Mouse (Mus musculus) heart, embryonic 11.5 days (tissue): ENCODE results near the gene Kmt5a. TPM values are rescaled to one million over a fixed set of nuclear protein-coding genes. Genes with fewer than 3 reads are reported as not detected.

ENCODE experiments used
- ATAC-seq: fragments of 200-750 bp; cut with Nextera tagmentation; replicated peaks from 2 replicates; pipeline ENCODE4 v1.8.0; 2017; ENCODE audit warnings: moderate library complexity; ENCODE audit not compliant: insufficient number of reproducible peaks, low FRiP score, low TSS enrichment
- H3K27ac ChIP-seq: fragments of 300-500 bp; sonication (generic); 2 replicates; pipeline ENCODE4 v1.5.1; 2014; ENCODE audit warnings: mild to moderate bottlenecking, low read depth, low read length
- H3K27me3 ChIP-seq: fragments of 300-500 bp; sonication (generic); 2 replicates; pipeline ENCODE4 v1.6.1; 2014; ENCODE audit warnings: mild to moderate bottlenecking, low read length, mixed read lengths; ENCODE audit not compliant: control insufficient read depth, insufficient read depth
- H3K36me3 ChIP-seq: fragments of 300-500 bp; sonication (generic); 2 replicates; pipeline ENCODE4 v1.6.1; 2014; ENCODE audit warnings: mild to moderate bottlenecking, low read length, moderate library complexity, mixed read lengths; ENCODE audit not compliant: control insufficient read depth, insufficient read depth
- H3K4me1 ChIP-seq: fragments of 300-500 bp; sonication (generic); 2 replicates; pipeline ENCODE4 v1.6.1; 2014; ENCODE audit warnings: low read length; ENCODE audit not compliant: control insufficient read depth, insufficient read depth
- H3K4me2 ChIP-seq: fragments of 300-500 bp; sonication (generic); 2 replicates; pipeline ENCODE4 v1.6.1; 2014; ENCODE audit warnings: mild to moderate bottlenecking, moderate library complexity
- H3K4me3 ChIP-seq: fragments of 300-500 bp; sonication (generic); 2 replicates; pipeline ENCODE4 v1.5.1; 2014; ENCODE audit warnings: low read depth, low read length
- H3K9ac ChIP-seq: fragments of 300-500 bp; sonication (generic); 2 replicates; pipeline ENCODE4 v1.6.1; 2014; ENCODE audit warnings: mild to moderate bottlenecking, low read depth, low read length, moderate library complexity
- H3K9me3 ChIP-seq: fragments of 300-500 bp; sonication (generic); replicated peaks from 2 replicates; pipeline ENCODE4 v1.6.1; 2016; ENCODE audit warnings: low read length; ENCODE audit not compliant: control insufficient read depth
- WGBS: fragments of 180-500 bp; shearing (Covaris S2); extraction: QIAGEN DNeasy Blood & Tissue Kit; methylation state at CpG from one replicate; pipeline ENCODE4 v1.1.7; 2014; ENCODE audit not compliant: insufficient replicate concordance; 5-methylcytosine and 5-hydroxymethylcytosine counted together
- polyA plus RNA-seq: library from polyadenylated mRNA; unstranded; fragments of >200 nt; fragmentation: Nextera tagmentation; extraction: Ambion mirVana; gene quantifications from 2 replicates; pipeline ENCODE4 v1.2.1, GENCODE M21; 2014

Kmt5a gene
- polyA plus RNA-seq, 1 experiment from 2014 or later = 93.9 TPM

DNA sequence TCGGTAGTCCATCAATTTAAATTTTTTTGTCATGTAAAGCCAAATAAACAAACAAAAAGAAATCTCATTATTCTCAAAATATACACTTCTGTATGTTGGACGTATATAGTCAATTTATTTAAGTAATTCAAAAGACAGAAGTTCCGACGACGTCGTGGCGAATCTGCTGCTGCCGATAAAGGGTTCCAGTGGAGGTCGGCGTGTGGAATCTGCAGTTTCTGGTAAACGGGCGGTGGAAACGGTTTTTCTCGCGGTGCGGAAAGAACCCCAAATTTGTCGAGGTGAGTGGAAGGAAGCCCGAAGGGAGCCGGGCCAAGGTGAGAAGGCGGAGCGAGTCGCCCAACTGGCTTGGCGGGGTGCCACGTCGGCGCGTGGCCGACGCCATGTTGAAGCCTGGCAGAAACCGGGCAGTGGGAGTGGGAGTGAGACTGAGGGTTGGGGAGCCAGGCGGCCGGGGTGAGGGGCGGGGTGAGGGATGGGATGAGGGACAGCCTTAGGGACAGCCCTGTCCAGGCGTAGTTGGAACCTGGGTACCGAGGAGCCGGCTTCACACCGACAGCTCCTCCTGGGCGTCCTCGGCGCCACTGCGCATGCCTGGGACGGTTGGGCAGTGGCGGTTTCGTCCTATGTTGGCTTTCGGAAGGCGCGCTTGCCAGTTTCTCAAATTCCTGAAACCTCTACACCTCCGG lies 43.4 kb downstream of the Kmt5a start, which contains the start of gene Snrnp35:
Gene Snrnp35, plus strand, starts transcription at position 169 of the 689 bp plus-strand sequence.
- peak within 1 kb of the TSS; percentile 94 for H3K27ac ChIP-seq
- H3K4me2 ChIP-seq = peak within 1 kb of the TSS; percentile 71
- H3K4me3 ChIP-seq = peak within 1 kb of the TSS; percentile 68
- H3K4me1 ChIP-seq = 0 out of 2 replicates have a peak, but pooled peaks cover 2% of the 10 kb centered on the region
- no peaks in the 10 kb centered on the region for H3K36me3 ChIP-seq
- H3K9me3 ChIP-seq = no peaks in the 10 kb centered on the region
- peak; percentile 90 for ATAC-seq
- under 1% methylated on average over 48 of the region's 48 CpGs for WGBS
- peak within 1 kb of the TSS; percentile 93 for H3K9ac ChIP-seq
- no peaks in the 10 kb centered on the region for H3K27me3 ChIP-seq

GRCm38 (mm10) chr5:124483655-124484396 lies 44.1 kb downstream of the Kmt5a start:
- Histone ChIP-seq H3K4me3 (peak overlapping the region; percentile 68), H3K27ac (peak overlapping the region; percentile 94), H3K36me3 (no peaks in the 10 kb centered on the region), H3K9ac (peak overlapping the region; percentile 93), H3K4me1 (0 out of 2 replicates have a peak, but pooled peaks cover 2% of the 10 kb centered on the region), H3K9me3 (no peaks in the 10 kb centered on the region), H3K4me2 (peak overlapping the region; percentile 71), H3K27me3 (no peaks in the 10 kb centered on the region)
- WGBS = 6% methylated on average over 15 of the region's 15 CpGs
- peak; percentile 9; the same call in 1 of the 2 replicates for ATAC-seq

- H3K9ac ChIP-seq = no peak overlapping the region
- H3K4me1 ChIP-seq = 0 out of 2 replicates have a peak, but pooled peaks cover 2% of the 10 kb centered on the region
- no peaks in the 10 kb centered on the region for H3K27me3 ChIP-seq
- H3K9me3 ChIP-seq = no peaks in the 10 kb centered on the region
- H3K4me2 ChIP-seq = no peak overlapping the region
- 92% methylated on average over 5 of the region's 5 CpGs for WGBS
- H3K36me3 ChIP-seq = peaks cover 9% of the 10 kb centered on the region
- ATAC-seq = no peak
- H3K27ac ChIP-seq = no peak overlapping the region
- H3K4me3 ChIP-seq = no peak overlapping the region
These were observed 45.9 kb downstream of the Kmt5a start for GRCm38 (mm10) chr5:124485654-124486053.

DNA sequence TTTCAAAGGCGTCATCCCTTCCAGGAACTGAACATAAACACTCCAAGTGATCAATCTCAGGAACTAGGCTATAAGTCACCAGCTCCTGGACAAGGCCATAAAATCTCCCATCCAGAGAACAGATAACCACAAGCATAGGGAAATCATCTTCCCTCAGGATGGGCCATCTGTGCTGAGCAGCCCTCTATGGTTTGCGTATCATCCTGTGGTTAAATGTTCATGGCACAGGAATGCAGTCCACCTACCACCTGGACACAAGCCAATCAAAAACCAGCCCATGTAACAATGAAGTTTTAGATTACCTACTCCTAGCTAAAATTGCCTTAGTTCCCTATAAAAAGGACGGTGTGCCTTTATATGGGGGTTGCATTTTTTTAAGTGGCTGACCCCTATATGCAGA lies 49.2 kb downstream of the Kmt5a start:
- no peak overlapping the region for H3K9ac ChIP-seq
- H3K36me3 ChIP-seq = peaks cover 26% of the 10 kb centered on the region
- 0 out of 2 replicates have a peak, but pooled peaks cover 2% of the 10 kb centered on the region for H3K4me1 ChIP-seq
- WGBS = 81% methylated on average over 3 of the region's 3 CpGs
- no peak for ATAC-seq
- H3K9me3 ChIP-seq = no peaks in the 10 kb centered on the region
- no peak overlapping the region for H3K4me3 ChIP-seq
- no peaks in the 10 kb centered on the region for H3K27me3 ChIP-seq
- no peak overlapping the region for H3K27ac ChIP-seq
- no peak overlapping the region for H3K4me2 ChIP-seq

- Histone ChIP-seq H3K9me3 (no peaks in the 10 kb centered on the region), H3K4me3 (no peak overlapping the region), H3K27ac (no peak overlapping the region), H3K4me1 (no peaks in the 10 kb centered on the region), H3K4me2 (no peak overlapping the region), H3K36me3 (peaks cover 33% of the 10 kb centered on the region), H3K27me3 (no peaks in the 10 kb centered on the region), H3K9ac (no peak overlapping the region)
- no peak for ATAC-seq
- WGBS = 86% methylated on average over 4 of the region's 4 CpGs
These were observed 52.0 kb downstream of the Kmt5a start for GRCm38 (mm10) chr5:124491732-124492131.

GRCm38 (mm10) chr5:124492618-124493017 lies 52.9 kb downstream of the Kmt5a start:
- no peak overlapping the region for H3K27ac ChIP-seq
- H3K4me3 ChIP-seq = no peak overlapping the region
- no peak overlapping the region for H3K9ac ChIP-seq
- H3K27me3 ChIP-seq = no peaks in the 10 kb centered on the region
- ATAC-seq = no peak
- peaks cover 33% of the 10 kb centered on the region for H3K36me3 ChIP-seq
- no peaks in the 10 kb centered on the region for H3K9me3 ChIP-seq
- 81% methylated on average over 4 of the region's 4 CpGs for WGBS
- no peaks in the 10 kb centered on the region for H3K4me1 ChIP-seq
- no peak overlapping the region for H3K4me2 ChIP-seq

DNA sequence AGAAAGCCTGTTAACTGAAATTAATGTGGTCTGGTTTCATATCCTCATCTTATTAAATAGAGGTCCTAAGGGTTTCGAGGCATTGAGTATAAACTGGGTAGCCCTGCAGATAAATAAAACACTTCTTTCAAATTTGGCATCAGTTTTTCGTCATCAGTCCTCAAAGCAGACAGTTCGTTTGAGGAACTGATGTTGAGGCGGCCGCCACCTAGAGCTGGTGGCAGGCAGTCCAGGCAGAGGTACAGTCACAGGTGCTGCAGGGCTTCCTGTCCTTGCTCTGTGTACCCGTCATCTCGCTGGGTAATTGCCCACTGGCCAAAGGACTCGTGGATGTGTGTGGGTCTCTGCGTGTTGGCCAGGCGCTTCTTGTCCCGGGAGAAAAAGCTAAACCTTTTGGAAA lies 53.7 kb downstream of the Kmt5a start:
- no peaks in the 10 kb centered on the region for H3K27me3 ChIP-seq
- H3K4me3 ChIP-seq = no peak overlapping the region
- H3K4me2 ChIP-seq = no peak overlapping the region
- H3K36me3 ChIP-seq = peaks cover 33% of the 10 kb centered on the region
- no peak for ATAC-seq
- peaks cover 5% of the 10 kb centered on the region for H3K4me1 ChIP-seq
- WGBS = 79% methylated on average over 11 of the region's 11 CpGs
- no peak overlapping the region for H3K27ac ChIP-seq
- H3K9me3 ChIP-seq = no peaks in the 10 kb centered on the region
- no peak overlapping the region for H3K9ac ChIP-seq

DNA sequence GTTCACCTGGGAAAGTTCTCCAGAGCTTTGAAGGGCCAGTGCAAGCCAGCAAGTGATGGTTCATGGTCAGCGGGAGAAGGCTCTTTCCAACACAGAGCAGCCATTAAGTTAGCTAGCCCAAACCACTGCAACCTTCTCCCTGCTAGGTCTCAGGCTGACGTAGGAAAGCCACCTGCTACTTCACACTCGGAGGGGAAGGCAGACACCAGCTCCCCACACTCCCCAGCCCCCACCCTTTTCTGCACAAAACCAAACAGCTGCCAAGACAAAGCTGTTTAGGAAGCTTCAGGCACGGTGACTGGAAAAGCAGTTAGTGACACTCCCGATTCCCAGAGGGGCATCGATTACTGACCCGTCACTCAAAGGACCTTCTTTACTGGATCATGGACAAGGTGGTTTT lies 55.8 kb downstream of the Kmt5a start:
- Histone ChIP-seq H3K9ac (no peak overlapping the region), H3K27me3 (no peaks in the 10 kb centered on the region), H3K4me2 (no peak overlapping the region), H3K36me3 (peaks cover 27% of the 10 kb centered on the region), H3K4me1 (peaks cover 12% of the 10 kb centered on the region), H3K4me3 (no peak overlapping the region), H3K27ac (no peak overlapping the region), H3K9me3 (no peaks in the 10 kb centered on the region)
- 70% methylated on average over 7 of the region's 7 CpGs for WGBS
- no peak for ATAC-seq
